Mouse (Mus musculus) megakaryocyte, embryonic 14.5 days (primary cell): ENCODE measurements around the gene Fzd7.

Experiments
- FLI1 ChIP-seq: IDR thresholded peaks from 2 replicates; pipeline ENCODE4 v1.6.1; 2012; ENCODE audit warnings: low read length, inconsistent platforms, mixed read lengths
- GATA1 ChIP-seq: IDR thresholded peaks from 3 replicates; pipeline ENCODE4 v1.6.1; 2012; ENCODE audit warnings: mixed read lengths, low read length, inconsistent platforms, borderline replicate concordance

GRCm38 (mm10) chr1:59487651-59488051 is 5.4 kb downstream of the Fzd7 start:
- TF ChIP-seq GATA1 (no peak), FLI1 (no peak)
